Mouse (Mus musculus): ENCODE results near the gene Atat1. TPM values are rescaled to one million over a fixed set of nuclear protein-coding genes. Genes with fewer than 3 reads are reported as not detected.
"Not testable (repeated sequence)": the region's sequence is repeated elsewhere in the genome, so short reads cannot be mapped to it uniquely, and the experiment has no call there.

Gene Atat1
- total RNA-seq (2021) = 1 to 10 TPM; 7.7 to 9.5 TPM
- long read RNA-seq, experiment 1, transcript Atat1-202 (13 exons, 1,452 nt) = major isoform, 5 of 12 reads
- long read RNA-seq, experiment 1, partial matches to known transcripts = 0 of 12 reads
- long read RNA-seq, experiment 1, other reads (novel, unspliced or antisense) = 1 of 12 reads
- long read RNA-seq, experiment 2, partial matches to known transcripts = 2 of 7 reads
- long read RNA-seq, experiment 2, other reads (novel, unspliced or antisense) = 0 of 7 reads

DNA sequence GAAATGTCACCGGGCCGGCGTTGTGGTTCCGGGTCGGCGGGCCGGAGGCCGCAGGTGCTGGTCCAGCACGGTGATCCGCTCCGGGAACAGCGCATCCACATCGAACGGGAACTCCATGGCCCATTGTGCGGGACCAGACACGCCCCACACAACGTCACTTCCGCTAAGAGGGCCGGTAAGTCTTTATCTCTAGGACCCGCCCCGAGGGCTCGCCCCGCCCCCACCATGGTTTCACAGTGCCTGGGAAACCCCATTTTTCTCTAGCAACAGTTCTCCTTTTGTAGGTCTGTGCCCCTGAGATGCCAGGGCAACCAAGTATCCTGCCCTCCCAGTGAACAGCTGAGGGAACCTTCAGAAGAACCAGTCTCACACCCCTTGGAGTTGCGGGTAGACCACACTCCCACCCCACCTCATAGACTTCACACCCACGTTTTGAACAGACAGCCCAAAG lies at the start of gene Atat1:
Atat1 (minus strand) TSS at position 157 of the 451 bp plus-strand sequence.
- intact Hi-C loops (cut with DNase I) = loop anchor here (5.0 kb wide), 1 partner anchor 33 kb away; the partner anchor contains the start of gene Dhx16

DNA sequence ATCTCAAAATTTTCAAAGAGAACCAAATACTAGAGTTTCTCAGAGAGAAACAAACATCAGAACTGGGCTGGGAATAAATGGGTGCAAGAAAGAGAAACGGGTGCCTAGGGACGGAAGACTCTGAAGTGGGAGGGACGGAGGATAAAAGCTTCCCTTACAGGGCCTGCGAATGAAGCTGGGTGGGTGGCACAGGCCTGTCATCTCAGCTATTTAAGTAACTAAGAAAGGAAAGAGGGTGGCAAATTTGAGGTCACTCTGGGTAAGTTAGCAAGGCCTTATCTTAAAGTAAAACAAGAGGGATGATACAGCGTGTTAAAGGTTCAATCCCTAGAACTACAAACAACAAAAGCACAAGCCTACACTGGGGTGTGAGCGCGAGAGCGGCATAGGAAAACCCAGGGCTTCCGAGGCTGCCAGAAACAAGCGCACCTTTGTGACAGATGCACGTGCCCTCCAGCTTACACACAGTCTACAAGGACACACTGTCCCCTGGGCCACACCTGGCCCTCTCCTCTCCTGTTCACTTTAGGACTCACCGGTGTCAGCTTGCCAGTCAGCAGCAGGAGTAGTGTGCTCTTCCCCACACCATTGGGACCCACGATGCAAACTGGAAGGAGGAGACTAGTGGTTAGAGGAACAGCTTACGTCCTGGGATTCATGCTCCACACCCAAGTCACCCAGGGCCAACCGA lies 48.8 kb upstream of the Atat1 start:
- intact Hi-C loops (cut with DNase I) = no loop called here
- DNase-seq = no peak

More for the DNA sequence above, at the start of gene Atat1:
- peak; percentile 93 to 97 for DNase-seq

DNA sequence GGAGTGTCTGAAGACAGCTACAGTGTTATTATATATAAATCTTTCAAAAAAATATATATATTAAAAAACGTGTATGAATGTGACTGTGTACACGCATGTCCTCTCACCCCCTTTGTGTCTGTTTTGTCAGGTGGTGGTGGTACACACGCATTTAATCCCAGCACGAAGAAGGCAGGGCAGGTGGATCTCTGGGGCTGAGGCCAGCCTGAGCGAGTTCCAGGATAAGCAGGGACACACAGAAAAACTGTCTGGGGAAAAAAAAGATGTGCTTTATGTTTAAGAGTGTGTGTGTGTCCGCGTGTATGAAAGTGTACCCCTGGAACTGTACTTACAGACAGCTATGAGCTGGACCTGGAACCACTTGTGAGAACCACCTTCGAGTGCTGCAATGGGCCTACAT lies 44.8 kb upstream of the Atat1 start:
- DNase-seq = no peak
- intact Hi-C loops (cut with DNase I) = no loop called here

DNA sequence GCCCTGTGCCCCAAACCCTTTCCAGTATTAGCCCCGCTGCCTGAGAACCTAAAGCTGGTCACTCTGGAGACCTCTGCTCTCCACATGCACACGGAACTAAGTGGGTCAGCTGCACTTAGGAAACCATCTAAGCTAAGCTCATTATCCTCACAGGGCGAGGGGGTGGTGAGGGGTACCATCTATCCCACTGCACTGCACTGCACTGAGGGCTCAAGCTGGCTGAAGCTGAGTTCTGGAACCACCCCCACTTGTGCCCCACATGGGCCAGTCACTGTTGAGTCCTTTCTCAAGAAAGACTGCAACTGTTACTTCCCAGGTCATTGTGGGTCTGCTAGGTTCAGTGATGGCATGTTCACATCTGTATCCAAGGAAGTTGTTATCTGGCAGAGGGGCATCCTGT lies 42.7 kb upstream of the Atat1 start:
- intact Hi-C loops (cut with DNase I); DNase-seq: not testable (repeated sequence)

DNA sequence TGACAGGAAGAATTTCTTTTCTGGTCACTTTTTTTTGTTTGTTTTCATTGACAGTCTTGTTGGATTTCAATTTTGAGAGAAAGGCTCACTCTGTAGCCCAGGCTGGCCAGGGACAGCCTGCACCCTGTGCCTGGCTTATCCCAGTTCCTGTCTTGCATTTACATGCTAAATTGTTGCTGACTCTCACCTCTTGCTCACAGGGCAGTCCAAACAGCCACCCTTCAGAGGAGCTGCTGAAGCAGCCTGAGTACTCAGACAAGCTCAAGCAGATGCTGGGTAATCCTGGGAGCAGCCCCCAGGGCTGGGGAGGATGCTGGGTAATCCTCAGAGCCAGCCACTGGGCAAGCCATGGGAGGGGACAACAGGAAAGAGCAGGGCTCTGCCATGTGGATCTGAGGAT lies 41.1 kb upstream of the Atat1 start:
- DNase-seq; intact Hi-C loops (cut with DNase I): not testable (repeated sequence)

DNA sequence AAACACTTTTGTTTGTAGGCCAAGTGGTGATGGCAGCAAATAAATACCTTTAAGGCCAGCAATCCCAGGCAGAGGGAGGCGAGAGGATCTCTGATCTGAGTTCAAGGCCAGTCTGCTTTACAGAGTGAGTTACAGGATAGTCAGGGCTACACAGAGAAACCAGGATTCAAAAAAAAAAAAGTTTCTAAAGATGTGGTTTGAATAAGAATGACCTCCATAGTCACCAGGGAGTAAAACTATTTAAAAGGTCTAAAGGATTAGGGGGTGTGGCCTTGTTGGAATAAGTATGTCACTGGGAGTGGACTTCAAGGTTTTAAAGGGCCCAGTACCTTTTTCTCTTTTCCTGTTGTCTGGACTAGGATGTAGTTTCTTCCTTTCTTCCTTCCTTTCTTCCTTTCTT lies 30.1 kb upstream of the Atat1 start:
- no peak for DNase-seq
- intact Hi-C loops (cut with DNase I) = loop anchor here (5.0 to 10.0 kb wide), 3 partner anchors 125 to 255 kb away; partner anchors contain the start of gene H2-T3

DNA sequence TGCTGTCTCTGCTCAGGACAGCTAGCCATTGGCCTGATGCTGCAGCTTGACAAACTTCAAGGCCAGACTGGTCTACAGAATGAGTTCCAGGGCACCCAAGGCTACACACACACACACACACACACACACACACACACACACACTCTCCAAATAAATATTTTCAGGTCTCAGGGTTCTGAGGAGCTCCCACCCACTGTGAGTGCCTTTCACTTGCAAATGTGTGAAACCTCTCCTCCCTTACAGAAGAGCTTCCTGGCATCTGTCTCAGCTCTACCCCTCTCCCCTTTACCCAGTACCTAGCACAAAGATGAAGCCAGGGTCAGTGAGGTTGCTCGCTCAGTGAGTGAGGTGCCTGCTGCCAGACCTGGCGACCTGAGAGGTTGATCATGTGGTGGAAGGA lies 29.2 kb upstream of the Atat1 start:
- DNase-seq = no peak
- intact Hi-C loops (cut with DNase I) = loop anchor here (5.0 to 10.0 kb wide), 3 partner anchors 126 to 256 kb away; partner anchors contain the start of gene H2-T3

DNA sequence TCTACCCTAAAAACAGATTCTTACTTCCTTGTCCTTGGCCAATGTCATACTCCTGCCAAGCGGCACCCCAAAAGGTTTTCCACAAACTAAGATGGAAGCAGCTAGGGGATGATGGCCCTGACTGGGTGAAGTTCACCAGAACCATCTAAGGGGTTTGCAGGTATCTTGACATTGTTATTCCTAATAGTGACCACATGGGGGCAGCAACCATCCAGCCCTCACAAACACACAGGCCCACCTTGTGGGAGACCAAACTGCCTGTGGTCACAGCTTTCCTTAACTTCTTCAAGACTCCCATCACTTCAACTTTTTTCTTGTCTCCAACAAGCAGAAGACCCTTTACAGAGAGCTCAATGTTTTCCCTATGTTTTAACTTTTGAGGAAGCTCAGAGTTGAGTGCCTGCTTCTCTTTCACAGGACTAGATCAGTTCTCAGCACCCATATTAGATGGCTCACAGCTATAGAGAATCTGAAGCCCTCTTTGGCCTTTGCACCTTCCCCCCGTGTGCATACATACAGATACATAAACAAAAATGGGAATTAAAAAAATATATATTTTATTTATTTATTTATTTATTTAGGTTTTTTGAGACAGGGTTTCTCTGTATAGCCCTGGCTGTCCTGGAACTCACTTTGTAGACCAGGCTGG lies 27.9 kb upstream of the Atat1 start:
- intact Hi-C loops (cut with DNase I) = loop anchor here (1.0 to 10.0 kb wide), 4 partner anchors 55 to 257 kb away; partner anchors contain the start of gene H2-T3

DNA sequence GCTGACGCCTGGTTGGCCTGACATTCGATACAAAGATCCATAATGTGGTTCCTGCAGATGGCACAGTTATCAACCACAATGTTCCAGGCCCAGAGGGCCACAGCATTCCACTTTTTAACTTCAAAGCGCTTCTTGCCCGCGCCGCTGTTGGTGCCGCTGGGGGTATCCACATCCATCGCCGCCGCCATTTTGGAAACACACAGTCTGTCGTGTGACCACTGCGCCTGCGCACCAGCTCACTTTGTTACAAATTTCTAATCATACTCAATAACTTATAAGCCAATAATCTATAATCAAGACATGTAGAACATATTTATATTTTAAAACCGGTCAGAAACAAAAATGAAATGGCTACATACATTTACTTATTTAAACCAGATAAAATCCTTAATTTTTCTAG lies 25.9 kb upstream of the Atat1 start:
- DNase-seq = not testable (repeated sequence)
- intact Hi-C loops (cut with DNase I) = loop anchor here (5.0 to 10.0 kb wide), 3 partner anchors 129 to 259 kb away; partner anchors contain the start of gene H2-T3

More for the DNA sequence above, 27.9 kb upstream of the Atat1 start:
- peak; percentile 44 to 52 for DNase-seq

DNA sequence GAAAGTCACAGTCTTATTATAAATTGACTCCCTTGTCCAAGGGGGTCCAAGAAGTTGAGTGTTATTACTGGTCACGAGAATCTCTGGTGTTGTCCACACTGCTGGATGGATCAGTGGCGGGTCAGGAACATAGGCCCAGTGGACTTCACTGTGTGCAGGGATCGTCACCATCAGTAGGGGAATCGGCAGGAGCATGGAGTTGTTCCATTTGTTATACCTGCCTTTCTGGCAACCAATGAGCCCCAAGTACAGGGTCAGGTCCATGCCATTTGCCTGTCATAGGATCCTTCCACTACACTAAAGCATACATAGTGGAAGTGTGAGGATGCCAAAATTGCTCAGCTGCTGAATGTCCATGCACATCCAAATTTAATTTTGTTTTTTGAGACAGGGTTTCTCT lies 22.7 kb upstream of the Atat1 start:
- intact Hi-C loops (cut with DNase I) = loop anchor here (10.0 kb wide), 2 partner anchors 132 to 262 kb away; partner anchors contain the start of gene H2-T3
- no peak for DNase-seq

DNA sequence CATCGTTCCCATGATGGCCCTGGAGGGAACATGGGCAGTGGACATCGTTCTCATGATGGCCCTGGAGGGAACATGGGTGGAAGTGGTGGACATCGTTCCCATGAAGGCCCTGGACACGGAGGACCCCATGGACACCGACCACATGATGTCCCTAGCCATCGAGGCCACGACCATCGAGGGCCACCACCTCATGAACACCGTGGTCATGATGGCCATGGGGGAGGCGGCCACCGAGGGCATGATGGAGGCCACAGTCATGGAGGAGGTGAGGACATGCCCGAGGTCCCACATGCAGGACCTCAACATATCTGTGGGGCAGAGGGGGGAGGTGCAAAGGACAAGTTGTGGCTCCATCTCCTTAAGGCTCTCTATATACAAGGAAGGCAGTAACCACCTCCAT lies 20.8 kb upstream of the Atat1 start:
- DNase-seq = no peak
- intact Hi-C loops (cut with DNase I) = loop anchor here (10.0 kb wide), 2 partner anchors 134 to 264 kb away; partner anchors contain the start of gene H2-T3

DNA sequence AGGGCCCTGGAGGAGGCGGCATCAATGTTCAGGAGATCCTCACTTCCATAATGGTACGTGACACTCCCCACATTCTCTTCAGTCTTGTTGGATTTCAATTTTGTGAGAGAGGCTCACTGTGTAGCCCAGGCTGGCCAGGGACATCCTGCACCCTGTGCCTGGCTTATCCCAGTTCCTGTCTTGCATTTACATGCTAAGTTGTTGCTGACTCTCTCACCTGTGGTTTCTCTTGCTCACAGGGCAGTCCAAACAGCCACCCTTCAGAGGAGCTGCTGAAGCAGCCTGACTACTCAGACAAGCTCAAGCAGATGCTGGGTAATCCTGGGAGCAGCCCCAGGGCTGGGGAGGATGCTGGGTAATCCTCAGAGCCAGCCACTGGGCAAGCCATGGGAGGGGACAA lies 19.7 kb upstream of the Atat1 start:
- intact Hi-C loops (cut with DNase I) = no loop called here
- DNase-seq = no peak

DNA sequence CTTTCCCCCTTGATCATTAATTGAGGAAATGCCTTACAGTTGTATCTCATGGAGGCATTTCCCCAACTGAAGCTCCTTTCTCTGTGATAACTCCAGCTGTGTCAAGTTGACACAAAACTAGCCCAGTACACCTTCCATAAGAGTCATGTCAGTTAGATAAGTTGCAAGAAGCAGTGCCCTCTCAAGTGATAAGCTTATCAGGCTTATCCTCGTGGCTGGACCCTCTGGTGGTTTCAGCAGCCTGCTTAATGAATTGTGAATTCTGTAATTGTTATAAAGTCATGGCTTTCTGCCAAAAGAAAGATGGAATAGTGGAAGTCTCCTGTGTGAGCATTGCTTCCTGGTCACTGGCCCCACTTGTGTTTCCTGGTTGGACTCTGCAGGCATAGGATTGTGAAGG lies 17.6 kb upstream of the Atat1 start:
- no peak for DNase-seq
- intact Hi-C loops (cut with DNase I) = no loop called here

DNA sequence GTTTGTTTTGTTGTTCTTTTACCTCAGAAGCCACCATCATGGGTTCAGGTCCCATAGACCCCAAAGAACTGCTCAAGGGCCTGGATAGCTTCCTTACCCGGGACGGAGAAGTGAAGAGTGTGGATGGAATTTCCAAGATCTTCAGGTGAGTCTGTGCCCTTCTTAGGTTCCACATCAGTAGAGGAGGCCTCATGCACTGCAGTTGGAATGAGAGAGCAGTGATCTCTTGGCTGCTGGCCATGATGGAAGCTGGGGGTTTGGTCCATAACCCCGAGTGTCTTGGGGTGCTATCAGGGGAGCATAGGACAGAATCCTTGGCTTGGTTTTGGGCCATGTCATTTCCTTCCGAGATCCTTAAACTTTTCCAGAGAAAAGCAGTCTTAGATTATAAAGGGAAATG lies 13.4 kb upstream of the Atat1 start:
- DNase-seq = no peak
- intact Hi-C loops (cut with DNase I) = no loop called here

DNA sequence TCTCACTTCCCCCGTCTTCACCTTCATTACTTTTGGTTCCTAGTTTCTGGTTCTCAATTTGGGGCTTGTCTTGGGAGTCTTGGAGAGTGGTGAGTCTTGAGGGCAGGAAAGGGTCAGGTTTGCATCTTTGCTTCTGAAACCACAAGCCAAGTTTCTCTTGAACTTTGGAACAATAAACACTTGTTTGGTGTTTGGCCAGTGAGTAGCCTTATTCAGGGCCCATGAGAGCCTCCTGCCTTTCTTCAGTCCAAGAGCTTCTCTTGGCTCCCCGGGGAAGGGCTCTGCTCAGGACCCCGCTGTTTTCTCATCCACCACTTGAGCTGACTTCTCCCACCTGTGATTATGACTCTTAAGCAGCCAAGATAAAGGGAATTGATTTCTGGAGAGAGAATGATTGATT lies 12.7 kb upstream of the Atat1 start:
- DNase-seq = no peak
- intact Hi-C loops (cut with DNase I) = no loop called here

DNA sequence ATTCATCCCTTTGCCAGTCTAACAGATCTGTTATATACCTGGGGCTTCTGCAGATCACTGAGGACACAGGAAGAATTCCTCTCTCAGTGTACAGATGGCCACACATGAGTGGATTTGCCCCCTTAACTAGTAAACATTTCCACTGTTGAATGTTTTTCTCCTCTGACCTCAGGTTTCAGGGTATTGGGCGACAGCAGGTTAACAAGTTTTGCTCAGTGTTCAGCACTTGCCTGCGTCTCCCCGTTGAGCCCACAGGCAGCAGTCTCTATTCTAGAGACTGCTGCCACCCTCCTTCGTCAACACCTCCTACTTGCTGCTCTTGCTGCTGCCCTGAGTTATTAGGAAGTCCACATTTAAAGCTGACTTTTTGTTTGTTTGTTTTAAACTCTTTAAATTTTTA lies 11.8 kb upstream of the Atat1 start:
- no peak for DNase-seq
- intact Hi-C loops (cut with DNase I) = no loop called here

DNA sequence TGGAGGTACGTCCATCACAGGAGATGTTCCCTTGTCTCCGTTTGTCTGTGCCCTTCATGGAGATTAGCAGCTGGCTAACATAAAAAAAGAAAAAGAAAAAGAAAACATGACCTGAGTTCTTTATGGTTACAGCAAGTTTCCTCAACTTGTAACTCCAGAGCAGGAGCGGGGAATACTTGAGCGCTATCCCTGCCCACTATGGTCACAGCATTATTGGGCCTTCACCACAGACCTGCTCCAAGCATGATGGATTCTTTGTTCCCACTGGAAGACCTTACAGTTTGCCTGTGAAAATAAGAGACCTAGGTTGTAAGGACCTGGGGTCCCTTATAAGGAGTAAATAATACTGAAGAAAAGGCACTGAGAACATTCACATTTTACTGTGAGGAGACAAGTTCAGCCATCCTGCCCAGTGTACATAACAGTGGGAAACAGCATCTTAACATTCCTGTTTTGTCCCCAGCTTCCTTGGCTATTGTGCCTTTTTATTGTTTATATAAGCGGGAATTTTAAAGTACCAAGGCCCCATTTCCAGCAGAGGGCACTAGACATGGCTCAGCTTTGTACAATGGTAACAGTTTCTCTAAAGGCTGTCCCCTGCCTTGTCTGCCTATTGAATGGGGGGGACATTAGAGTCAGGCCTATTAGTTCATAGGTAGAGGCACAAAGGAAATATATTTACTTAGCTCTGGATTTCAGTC lies 11.1 kb upstream of the Atat1 start:
- intact Hi-C loops (cut with DNase I) = no loop called here
- DNase-seq = peak in 1 of 2 experiments; percentile 48

DNA sequence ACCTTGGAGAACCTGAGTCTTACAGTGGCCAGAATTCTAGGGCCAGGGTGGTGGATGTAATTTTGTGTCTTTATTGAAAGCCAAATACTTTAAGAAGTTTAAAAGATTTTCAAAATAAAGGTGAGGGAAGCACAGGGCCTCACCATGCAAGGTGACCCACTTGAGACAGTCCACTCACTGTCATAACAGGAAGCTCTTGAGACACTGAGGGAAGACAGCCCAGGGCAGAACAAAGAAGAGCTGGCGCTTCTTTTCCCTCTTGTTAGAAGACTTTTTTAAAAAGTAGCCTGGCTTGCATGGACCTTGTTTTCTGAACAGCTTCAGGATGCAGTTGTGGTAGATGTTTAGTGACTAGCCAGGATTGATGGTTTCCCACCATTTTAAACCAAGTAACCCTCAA lies 10.5 kb upstream of the Atat1 start:
- intact Hi-C loops (cut with DNase I) = no loop called here
- DNase-seq = no peak

DNA sequence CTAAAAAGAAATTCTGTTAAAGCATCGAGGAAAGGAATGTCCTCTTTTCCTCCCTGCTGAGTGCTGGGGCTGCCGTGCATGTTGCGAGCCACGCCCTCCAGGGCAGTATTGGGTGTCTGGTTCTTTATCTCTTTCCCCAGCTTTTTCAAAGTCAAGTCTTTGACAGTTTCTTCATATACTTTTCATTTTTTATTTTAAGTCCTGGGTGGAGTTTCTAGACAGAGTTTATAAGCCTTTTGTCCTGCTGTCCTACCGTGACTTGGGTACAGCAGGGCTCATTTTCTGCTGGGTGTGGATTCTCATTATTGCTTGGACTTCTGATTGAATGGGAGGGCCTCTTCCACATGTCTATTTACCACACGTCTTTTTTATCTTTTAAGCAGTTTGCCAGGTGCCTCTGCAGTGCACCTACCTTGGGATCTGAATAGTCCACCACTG lies 10.0 kb upstream of the Atat1 start:
- intact Hi-C loops (cut with DNase I) = no loop called here
- DNase-seq = no peak

DNA sequence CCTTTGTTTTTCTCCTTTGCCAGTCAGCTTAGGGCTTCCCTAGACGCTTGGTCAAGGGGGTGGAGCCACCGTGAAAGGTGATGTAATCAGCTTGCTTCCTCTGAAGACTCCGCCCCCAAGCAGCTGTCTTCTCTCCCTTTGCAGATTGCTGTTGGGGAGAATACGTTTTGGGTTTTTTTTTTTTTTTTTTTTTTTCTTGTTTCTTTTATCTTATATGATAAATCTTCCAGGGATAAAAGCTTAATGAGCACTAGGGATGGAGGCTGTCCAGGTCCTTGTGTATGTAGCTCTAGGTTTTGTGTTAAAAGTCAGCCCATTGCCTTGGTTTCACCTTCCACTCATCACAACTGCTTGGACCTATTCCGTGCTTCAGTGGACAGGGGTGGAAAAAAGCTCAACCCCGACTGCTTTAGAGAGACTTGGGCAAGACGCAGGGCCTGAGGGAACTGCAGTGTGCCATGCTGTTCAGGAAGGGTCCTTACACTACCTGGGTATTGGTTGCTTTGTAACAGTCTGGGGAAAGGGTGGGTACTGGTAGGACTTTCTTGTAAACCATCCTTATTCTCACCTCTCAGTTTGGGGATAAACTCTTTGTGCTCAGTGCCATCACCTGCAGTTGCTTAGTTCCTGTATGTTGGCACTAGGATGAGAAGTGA lies 9.3 kb upstream of the Atat1 start:
- intact Hi-C loops (cut with DNase I) = no loop called here
- peak; percentile 90 to 96 for DNase-seq

All from heart, postnatal 14 days (tissue).